Comparison of ENCODE assay signal across 1 mouse cellular context in the genomic region with DNA sequence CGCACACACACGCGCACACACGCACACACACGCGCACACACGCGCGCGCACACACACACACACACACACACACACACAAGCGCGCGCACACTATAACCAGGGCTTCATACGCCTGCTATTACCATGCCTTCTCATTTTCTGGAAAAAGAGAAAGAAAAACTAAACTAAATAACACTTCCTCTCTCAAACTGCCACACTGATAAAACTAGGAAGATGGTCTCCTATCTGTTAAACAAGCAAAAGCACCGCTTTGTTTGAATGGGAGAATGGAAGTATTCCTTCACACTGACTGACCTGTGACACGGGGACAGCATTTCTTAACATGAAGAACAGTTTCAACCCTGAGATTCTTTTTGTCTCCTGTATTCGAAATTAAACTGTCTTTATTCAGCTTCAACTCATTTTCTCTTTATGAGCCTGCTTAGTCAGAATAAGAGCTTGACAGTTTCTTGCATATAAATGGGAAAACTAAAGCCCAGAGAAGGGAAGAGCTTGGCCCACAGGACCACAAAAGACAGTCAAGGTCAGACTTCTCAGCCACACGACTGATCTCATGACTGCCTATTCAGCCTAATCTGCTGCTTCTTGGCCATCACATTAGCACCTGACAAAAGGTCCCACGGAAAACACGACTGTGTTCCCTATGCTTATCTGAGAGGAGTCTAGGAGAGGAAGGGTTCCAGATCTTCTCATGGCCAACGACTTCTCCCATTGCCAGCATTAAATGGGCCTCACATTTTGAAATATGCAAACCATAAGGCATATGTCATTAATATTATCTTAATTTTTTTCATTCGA.
TF ChIP-seq lines count a peak whose summit lies in the region.

No protein-coding gene starts in this region.

TF ChIP-seq in MEL, 35 proteins besides CTCF, POLR2A, EP300 and RAD21:
- TF ChIP-seq ETS1 (IDR thresholded peaks at IDR 0.05; ENCODE audit: low read depth, low read length) (peak; percentile 58; the same call in 1 of the 2 replicates), ZKSCAN1 (IDR thresholded peaks at IDR 0.05; ENCODE audit: low read depth, low read length) (no peak), CHD1 (IDR thresholded peaks at IDR 0.05; ENCODE audit: low read depth, low read length) (no peak), CHD2 (IDR thresholded peaks at IDR 0.05; ENCODE audit: low read length) (no peak), MYB (IDR thresholded peaks at IDR 0.05; ENCODE audit: low read depth, low read length) (peak; percentile 61), GATA1 (IDR thresholded peaks at IDR 0.05; ENCODE audit: low read depth, low read length) (peak; percentile 31; the same call in 1 of the 2 replicates), MXI1 (IDR thresholded peaks at IDR 0.05; ENCODE audit: low read depth, low read length) (no peak), MAFK (IDR thresholded peaks at IDR 0.05; ENCODE audit: borderline replicate concordance, low read depth, low read length) (no peak), SIN3A (IDR thresholded peaks at IDR 0.05; ENCODE audit: low read length) (0 out of 2 replicates have a peak, but pooled peaks have one; percentile 45), USF2 (IDR thresholded peaks at IDR 0.05; ENCODE audit: borderline replicate concordance in 1 of 2, insufficient read depth in 1 of 2, low read depth in 1 of 2, low read length in 2 of 2) (no peak), ZMIZ1 (IDR thresholded peaks at IDR 0.05; ENCODE audit: low read depth, low read length) (no peak), SMC3 (IDR thresholded peaks at IDR 0.05; ENCODE audit: low read depth, low read length) (no peak), MEF2A (IDR thresholded peaks at IDR 0.05; ENCODE audit: extremely low read depth, insufficient replicate concordance, low read depth, low read length, poor library complexity, severe bottlenecking) (no peak), GABPA (IDR thresholded peaks at IDR 0.05; ENCODE audit: low read depth, low read length) (no peak), USF1 (IDR thresholded peaks at IDR 0.05; ENCODE audit: low read depth, low read length) (no peak)
